Mouse (Mus musculus) heart, postnatal 14 days (tissue): Measurements from ENCODE around the gene Stard7. TPM values are rescaled to one million over a fixed set of nuclear protein-coding genes. Genes with fewer than 3 reads are reported as not detected.
"Not testable (repeated sequence)": the region's sequence is repeated elsewhere in the genome, so short reads cannot be mapped to it uniquely, and the experiment has no call there.

Experiments
- DNase-seq, 2 experiments: peaks; one replicate each; pipeline ENCODE4 v3.0.0; 2021 to 2022
- intact Hi-C: fragments of 180-260 bp; cut with DNase I; formaldehyde crosslinking; loops from one replicate; pipeline ENCODE4 v1.15.1; 2025
- total RNA-seq, 2 experiments: library from RNA; stranded (reverse); gene quantifications; 2 replicates each; pipeline ENCODE4 v1.2.3; 2021

Gene Stard7
- total RNA-seq, 2 experiments from 2014 or later: 163 to 165 TPM

GRCm38 (mm10) chr2:127272049-127272448 lies 2.0 kb downstream of the Stard7 start:
- intact Hi-C loops, DNase-seq: not testable (repeated sequence)

GRCm38 (mm10) chr2:127272806-127273205 lies 2.8 kb downstream of the Stard7 start:
- no peak for DNase-seq
- intact Hi-C loops: no loop called here

- no peak for DNase-seq
- intact Hi-C loops: no loop called here
These were observed 4.6 kb downstream of the Stard7 start for GRCm38 (mm10) chr2:127274590-127274989.

- intact Hi-C loops: no loop called here
- DNase-seq: no peak
These were observed 5.7 kb downstream of the Stard7 start for GRCm38 (mm10) chr2:127275551-127276320.

- DNase-seq: no peak
- intact Hi-C loops: no loop called here
These were observed 8.1 kb downstream of the Stard7 start for GRCm38 (mm10) chr2:127278162-127278561.

GRCm38 (mm10) chr2:127292250-127292649 lies 22.2 kb downstream of the Stard7 start:
- intact Hi-C loops: no loop called here
- DNase-seq: no peak

GRCm38 (mm10) chr2:127297001-127297805 lies 27.2 kb downstream of the Stard7 start:
- no peak for DNase-seq
- intact Hi-C loops: no loop called here

- no peak for DNase-seq
- intact Hi-C loops: no loop called here
These were observed 28.0 kb downstream of the Stard7 start for GRCm38 (mm10) chr2:127298056-127298455.

- intact Hi-C loops: no loop called here
- no peak for DNase-seq
These were observed 30.7 kb downstream of the Stard7 start for GRCm38 (mm10) chr2:127300701-127301100.

- DNase-seq: no peak
- intact Hi-C loops: no loop called here
These were observed 31.9 kb downstream of the Stard7 start for GRCm38 (mm10) chr2:127301883-127302282.

- intact Hi-C loops, DNase-seq: not testable (repeated sequence)
These were observed 34.2 kb downstream of the Stard7 start for GRCm38 (mm10) chr2:127304192-127304591.

GRCm38 (mm10) chr2:127304609-127305210 lies 34.7 kb downstream of the Stard7 start:
- intact Hi-C loops: no loop called here
- DNase-seq: no peak

GRCm38 (mm10) chr2:127306123-127306522 lies 36.1 kb downstream of the Stard7 start:
- DNase-seq: no peak
- intact Hi-C loops: loop anchor here (2.0 kb wide), 1 partner anchor 35 kb away; no protein-coding TSS in a partner anchor

GRCm38 (mm10) chr2:127307179-127307578 lies 37.2 kb downstream of the Stard7 start:
- intact Hi-C loops: loop anchor here (2.0 kb wide), 1 partner anchor 34 kb away; no protein-coding TSS in a partner anchor
- DNase-seq: no peak

GRCm38 (mm10) chr2:127308660-127309059 lies 38.6 kb downstream of the Stard7 start:
- intact Hi-C loops: no loop called here
- DNase-seq: no peak

GRCm38 (mm10) chr2:127310246-127310645 lies 40.2 kb downstream of the Stard7 start:
- DNase-seq: no peak
- intact Hi-C loops: no loop called here

- intact Hi-C loops: no loop called here
- DNase-seq: no peak
These were observed 40.7 kb downstream of the Stard7 start for GRCm38 (mm10) chr2:127310685-127311084.

GRCm38 (mm10) chr2:127311193-127311592 lies 41.2 kb downstream of the Stard7 start:
- no peak for DNase-seq
- intact Hi-C loops: no loop called here

GRCm38 (mm10) chr2:127312801-127313200 lies 42.8 kb downstream of the Stard7 start:
- no peak for DNase-seq
- intact Hi-C loops: loop anchor here (1.0 kb wide), 1 partner anchor 30 kb away; no protein-coding TSS in a partner anchor

GRCm38 (mm10) chr2:127313878-127314277 lies 43.9 kb downstream of the Stard7 start:
- DNase-seq: no peak
- intact Hi-C loops: loop anchor here (1.0 kb wide), 1 partner anchor 28 kb away; no protein-coding TSS in a partner anchor
